Mouse (Mus musculus) lung, embryonic 14.5 days (tissue): Measurements from ENCODE around the gene Slc38a4. TPM values are rescaled to one million over a fixed set of nuclear protein-coding genes. Genes with fewer than 3 reads are reported as not detected.

ENCODE experiments used
- ATAC-seq: fragments of 200-750 bp; cut with Nextera tagmentation; 2 replicates; pipeline ENCODE4 v1.8.0; 2017; ENCODE audit warnings: mild to moderate bottlenecking, moderate TSS enrichment, moderate library complexity; ENCODE audit not compliant: insufficient read depth
- DNase-seq: peaks from one replicate; pipeline ENCODE4 v3.0.0-alpha.2; 2015
- H3K27ac ChIP-seq: fragments of 300-500 bp; sonication (generic); 2 replicates; pipeline ENCODE4 v1.5.1; 2014; ENCODE audit warnings: low read depth, mild to moderate bottlenecking, moderate library complexity
- H3K27me3 ChIP-seq: fragments of 300-500 bp; sonication (generic); 2 replicates; pipeline ENCODE4 v1.6.1; 2014; ENCODE audit warnings: low read length, control low read depth; ENCODE audit not compliant: insufficient read depth
- H3K36me3 ChIP-seq: fragments of 300-500 bp; sonication (generic); 2 replicates; pipeline ENCODE4 v1.6.1; 2014; ENCODE audit warnings: control low read depth; ENCODE audit not compliant: insufficient read depth
- H3K4me1 ChIP-seq: fragments of 300-500 bp; sonication (generic); 2 replicates; pipeline ENCODE4 v1.6.1; 2014; ENCODE audit warnings: antibody characterized with exemption, control low read depth; ENCODE audit not compliant: insufficient read depth
- H3K4me2 ChIP-seq: fragments of 300-500 bp; sonication (generic); 2 replicates; pipeline ENCODE4 v1.6.1; 2014; ENCODE audit warnings: mild to moderate bottlenecking
- H3K4me3 ChIP-seq: fragments of 300-500 bp; sonication (generic); 2 replicates; pipeline ENCODE4 v1.5.1; 2014; ENCODE audit warnings: low read depth, low read length
- H3K9ac ChIP-seq: fragments of 300-500 bp; sonication (generic); 2 replicates; pipeline ENCODE4 v1.6.1; 2014
- H3K9me3 ChIP-seq: fragments of 300-500 bp; sonication (generic); 2 replicates; pipeline ENCODE4 v1.6.1; 2016; ENCODE audit warnings: low read depth, low read length, control low read depth
- CTCF ChIP-seq: IDR thresholded peaks from 2 replicates; pipeline ENCODE4 v1.5.1; 2016; ENCODE audit warnings: antibody characterized with exemption, low read depth
- WGBS: fragments of 180-500 bp; shearing (Covaris S2); extraction: QIAGEN DNeasy Blood & Tissue Kit; methylation state at CpG from one replicate; pipeline ENCODE4 v1.1.7; 2014; 5-methylcytosine and 5-hydroxymethylcytosine counted together
- polyA plus RNA-seq: library from polyadenylated mRNA; unstranded; fragments of >200 nt; fragmentation: Nextera tagmentation; extraction: Ambion mirVana; gene quantifications from 2 replicates; pipeline ENCODE4 v1.2.1, GENCODE M21; 2014

Slc38a4 gene
- polyA plus RNA-seq, 1 experiment from 2014 or later: 92.3 TPM

GRCm38 (mm10) chr15:97031886-97032285 lies 23.9 kb downstream of the Slc38a4 start:
- Histone ChIP-seq H3K9me3 (no peaks in the 10 kb centered on the region), H3K27me3 (no peaks in the 10 kb centered on the region), H3K27ac (no peak overlapping the region), H3K9ac (no peak overlapping the region), H3K36me3 (no peaks in the 10 kb centered on the region), H3K4me3 (no peak overlapping the region), H3K4me2 (no peak overlapping the region), H3K4me1 (peaks cover 7% of the 10 kb centered on the region)
- no peak for DNase-seq
- WGBS: 73% methylated on average over 5 of the region's 5 CpGs
- no peak for ATAC-seq
- TF ChIP-seq CTCF: no peak

GRCm38 (mm10) chr15:97030984-97031492 lies 24.7 kb downstream of the Slc38a4 start:
- no peaks in the 10 kb centered on the region for H3K36me3 ChIP-seq
- DNase-seq: no peak
- 84% methylated on average over 10 of the region's 10 CpGs for WGBS
- no peak for TF ChIP-seq CTCF
- no peaks in the 10 kb centered on the region for H3K27me3 ChIP-seq
- H3K27ac ChIP-seq: no peak overlapping the region
- ATAC-seq: no peak
- no peak overlapping the region for H3K9ac ChIP-seq
- peaks cover 7% of the 10 kb centered on the region for H3K4me1 ChIP-seq
- H3K9me3 ChIP-seq: no peaks in the 10 kb centered on the region
- no peak overlapping the region for H3K4me3 ChIP-seq
- H3K4me2 ChIP-seq: no peak overlapping the region

GRCm38 (mm10) chr15:97030136-97030535 lies 25.6 kb downstream of the Slc38a4 start:
- ATAC-seq (no peak), DNase-seq (no peak)
- 89% methylated on average over 4 of the region's 4 CpGs for WGBS
- Histone ChIP-seq H3K4me1 (peaks cover 7% of the 10 kb centered on the region), H3K9ac (no peak overlapping the region), H3K9me3 (no peaks in the 10 kb centered on the region), H3K36me3 (no peaks in the 10 kb centered on the region), H3K4me3 (no peak overlapping the region), H3K27ac (no peak overlapping the region), H3K27me3 (no peaks in the 10 kb centered on the region), H3K4me2 (no peak overlapping the region)
- TF ChIP-seq CTCF: no peak

- 73% methylated on average over 9 of the region's 9 CpGs for WGBS
- ATAC-seq: no peak
- DNase-seq: no peak
- Histone ChIP-seq H3K4me3 (no peak overlapping the region), H3K27me3 (no peaks in the 10 kb centered on the region), H3K36me3 (no peaks in the 10 kb centered on the region), H3K4me1 (peaks cover 7% of the 10 kb centered on the region), H3K4me2 (no peak overlapping the region), H3K9ac (no peak overlapping the region), H3K27ac (no peak overlapping the region), H3K9me3 (no peaks in the 10 kb centered on the region)
- no peak for TF ChIP-seq CTCF
Observed at GRCm38 (mm10) chr15:97029064-97029791, 26.5 kb downstream of the Slc38a4 start.

GRCm38 (mm10) chr15:97028651-97029050 lies 27.1 kb downstream of the Slc38a4 start:
- no peak for DNase-seq
- H3K4me3 ChIP-seq: no peak overlapping the region
- WGBS: 47% methylated on average over 11 of the region's 11 CpGs
- no peak for TF ChIP-seq CTCF
- no peaks in the 10 kb centered on the region for H3K36me3 ChIP-seq
- H3K27ac ChIP-seq: no peak overlapping the region
- no peaks in the 10 kb centered on the region for H3K9me3 ChIP-seq
- H3K9ac ChIP-seq: no peak overlapping the region
- no peak overlapping the region for H3K4me2 ChIP-seq
- H3K4me1 ChIP-seq: peaks cover 6% of the 10 kb centered on the region
- no peaks in the 10 kb centered on the region for H3K27me3 ChIP-seq
- no peak for ATAC-seq

GRCm38 (mm10) chr15:97028046-97028634 lies 27.6 kb downstream of the Slc38a4 start:
- Histone ChIP-seq H3K9ac (no peak overlapping the region), H3K4me2 (no peak overlapping the region), H3K27me3 (no peaks in the 10 kb centered on the region), H3K27ac (no peak overlapping the region), H3K9me3 (no peaks in the 10 kb centered on the region), H3K4me3 (no peak overlapping the region), H3K36me3 (no peaks in the 10 kb centered on the region), H3K4me1 (peaks cover 5% of the 10 kb centered on the region; the same call in 1 of the 2 replicates)
- TF ChIP-seq CTCF: no peak
- no peak for ATAC-seq
- no peak for DNase-seq
- 32% methylated on average over 4 of the region's 4 CpGs for WGBS

GRCm38 (mm10) chr15:97026670-97027069 lies 29.1 kb downstream of the Slc38a4 start:
- H3K27me3 ChIP-seq: no peaks in the 10 kb centered on the region
- 42% methylated on average over 6 of the region's 6 CpGs for whole genome bisulfite sequencing
- no peak overlapping the region for H3K4me2 ChIP-seq
- H3K9ac ChIP-seq: no peak overlapping the region
- peaks cover 5% of the 10 kb centered on the region; the same call in 1 of the 2 replicates for H3K4me1 ChIP-seq
- no peak for ATAC-seq
- no peak overlapping the region for H3K4me3 ChIP-seq
- no peaks in the 10 kb centered on the region for H3K36me3 ChIP-seq
- H3K27ac ChIP-seq: no peak overlapping the region
- no peak for DNase-seq
- no peak for TF ChIP-seq CTCF
- no peaks in the 10 kb centered on the region for H3K9me3 ChIP-seq
